Mouse (Mus musculus): ENCODE measurements around the gene BC035947. TPM values are rescaled to one million over a fixed set of nuclear protein-coding genes. Genes with fewer than 3 reads are reported as not detected.

Gene BC035947
- polyA plus RNA-seq, 1 experiment from 2014 or later: 0.18 TPM

GRCm38 (mm10) chr1:78501036-78501435 is 10.9 kb downstream of the BC035947 start:
- Histone ChIP-seq H3K4me2 (no peak overlapping the region), H3K9me3 (ENCODE audit: low read depth, low read length) (no peaks in the 10 kb centered on the region), H3K36me3 (ENCODE audit: insufficient read depth) (no peaks in the 10 kb centered on the region), H3K4me3 (ENCODE audit: low read depth, low read length) (no peak overlapping the region), H3K27me3 (ENCODE audit: insufficient read depth, low read length) (no peaks in the 10 kb centered on the region), H3K4me1 (ENCODE audit: insufficient read depth) (no peaks in the 10 kb centered on the region), H3K9ac (no peak overlapping the region), H3K27ac (ENCODE audit: low read depth) (no peak overlapping the region)
- WGBS: 85% methylated on average over 16 of the region's 16 CpGs
- ATAC-seq (ENCODE audit: insufficient read depth) (no peak), DNase-seq (no peak)
- no peak for TF ChIP-seq CTCF (IDR thresholded peaks at IDR 0.05; ENCODE audit: low read depth)

- no peak overlapping the region for H3K27ac ChIP-seq (ENCODE audit: low read depth)
- H3K36me3 ChIP-seq (ENCODE audit: insufficient read depth): no peaks in the 10 kb centered on the region
- ATAC-seq (ENCODE audit: insufficient read depth) (no peak), DNase-seq (no peak)
- H3K9ac ChIP-seq: no peak overlapping the region
- 56% methylated on average over 1 of the region's 1 CpGs for WGBS
- no peaks in the 10 kb centered on the region for H3K9me3 ChIP-seq (ENCODE audit: low read depth, low read length)
- TF ChIP-seq CTCF (IDR thresholded peaks at IDR 0.05; ENCODE audit: low read depth): no peak
- peaks cover 7% of the 10 kb centered on the region; the same call in 1 of the 2 replicates for H3K4me1 ChIP-seq (ENCODE audit: insufficient read depth)
- no peak overlapping the region for H3K4me3 ChIP-seq (ENCODE audit: low read depth, low read length)
- no peaks in the 10 kb centered on the region for H3K27me3 ChIP-seq (ENCODE audit: insufficient read depth, low read length)
- no peak overlapping the region for H3K4me2 ChIP-seq
These were observed 21.8 kb downstream of the BC035947 start for GRCm38 (mm10) chr1:78490143-78490542.

DNA sequence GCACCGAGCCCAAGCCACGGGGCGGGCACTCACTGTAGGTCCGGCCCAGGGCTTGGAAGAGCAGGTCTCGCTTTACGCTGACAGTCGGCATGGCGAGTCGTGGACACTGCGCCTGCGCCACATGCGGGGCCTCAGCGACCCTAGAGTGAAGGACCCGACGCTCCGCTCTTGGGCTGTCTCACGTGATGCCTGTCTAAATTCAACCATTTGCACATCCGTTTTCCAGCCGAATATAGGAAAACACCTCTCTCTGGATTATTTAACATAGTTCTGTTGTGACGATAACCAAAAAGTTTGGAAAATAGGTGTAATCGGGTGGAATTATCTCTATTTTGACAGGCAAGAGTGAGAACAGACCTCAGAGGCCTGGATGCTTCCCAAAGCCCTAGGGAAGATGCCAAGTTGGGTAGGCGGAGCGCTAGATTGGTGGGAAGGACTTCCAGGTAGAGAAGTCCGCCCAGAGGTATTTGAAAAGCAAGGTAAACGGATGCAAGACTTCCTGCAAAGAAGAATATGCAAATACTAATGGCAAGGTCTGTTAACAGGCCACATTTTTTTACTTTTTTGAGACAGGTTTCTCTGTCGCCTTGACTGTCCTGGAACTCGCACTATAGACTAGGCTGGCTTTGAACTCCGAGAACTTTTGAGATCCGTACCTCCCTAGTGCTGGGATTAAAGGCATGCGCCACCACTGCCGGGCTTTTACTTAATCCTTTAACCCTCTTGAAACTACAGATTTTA is 23.0 kb downstream of the BC035947 start, which contains the start of gene Farsb:
Farsb (minus strand) TSS at position 146 of the 741 bp plus-strand sequence.
- TF ChIP-seq CTCF (IDR thresholded peaks at IDR 0.05; ENCODE audit: low read depth): no peak
- DNase-seq (peak; percentile 96), ATAC-seq (ENCODE audit: insufficient read depth) (peak; percentile 98)
- H3K4me2 ChIP-seq: peak within 1 kb of the TSS; percentile 72
- peak within 1 kb of the TSS; percentile 69 for H3K9ac ChIP-seq
- no peaks in the 10 kb centered on the region for H3K36me3 ChIP-seq (ENCODE audit: insufficient read depth)
- H3K9me3 ChIP-seq (ENCODE audit: low read depth, low read length): no peaks in the 10 kb centered on the region
- H3K27ac ChIP-seq (ENCODE audit: low read depth): peak within 1 kb of the TSS; percentile 65
- peaks cover 7% of the 10 kb centered on the region; the same call in 1 of the 2 replicates for H3K4me1 ChIP-seq (ENCODE audit: insufficient read depth)
- H3K4me3 ChIP-seq (ENCODE audit: low read depth, low read length): peak within 1 kb of the TSS; percentile 90
- H3K27me3 ChIP-seq (ENCODE audit: insufficient read depth, low read length): no peaks in the 10 kb centered on the region
- WGBS: under 1% methylated on average over 31 of the region's 31 CpGs

- H3K9ac ChIP-seq: peak overlapping the region; percentile 69
- H3K4me2 ChIP-seq: peak overlapping the region; percentile 72
- ATAC-seq (ENCODE audit: insufficient read depth) (no peak), DNase-seq (no peak)
- peaks cover 7% of the 10 kb centered on the region; the same call in 1 of the 2 replicates for H3K4me1 ChIP-seq (ENCODE audit: insufficient read depth)
- no peaks in the 10 kb centered on the region for H3K27me3 ChIP-seq (ENCODE audit: insufficient read depth, low read length)
- H3K27ac ChIP-seq (ENCODE audit: low read depth): peak overlapping the region; percentile 65; the same call in 1 of the 2 replicates
- peak overlapping the region; percentile 90 for H3K4me3 ChIP-seq (ENCODE audit: low read depth, low read length)
- H3K36me3 ChIP-seq (ENCODE audit: insufficient read depth): 0 out of 2 replicates have a peak, but pooled peaks cover 2% of the 10 kb centered on the region
- no peaks in the 10 kb centered on the region for H3K9me3 ChIP-seq (ENCODE audit: low read depth, low read length)
- WGBS: under 1% methylated on average over 28 of the region's 28 CpGs
- TF ChIP-seq CTCF (IDR thresholded peaks at IDR 0.05; ENCODE audit: low read depth): no peak
These were observed 23.6 kb downstream of the BC035947 start for GRCm38 (mm10) chr1:78488427-78488751.

DNA sequence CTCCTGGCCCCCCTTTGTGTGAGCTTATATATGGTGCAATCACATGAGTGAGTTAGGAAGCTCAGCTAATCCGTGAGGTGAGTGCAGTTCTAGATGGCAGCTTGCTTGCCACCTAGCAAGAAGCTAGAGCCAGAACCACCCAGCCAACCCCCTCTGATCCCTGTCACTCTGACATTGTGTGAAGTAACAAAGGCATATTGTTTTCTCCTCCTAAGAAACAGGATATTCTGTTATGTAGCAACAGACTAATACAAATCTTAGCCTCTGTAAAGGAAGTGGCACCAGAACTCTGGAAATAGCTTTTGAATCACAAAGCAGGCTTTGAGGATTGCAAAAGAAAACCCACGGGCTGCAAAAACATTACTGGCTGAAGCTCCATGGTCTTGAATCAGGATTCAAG is 27.6 kb downstream of the BC035947 start:
- ATAC-seq (ENCODE audit: insufficient read depth): no peak
- no peak overlapping the region for H3K27ac ChIP-seq (ENCODE audit: low read depth)
- no peaks in the 10 kb centered on the region for H3K27me3 ChIP-seq (ENCODE audit: insufficient read depth, low read length)
- no peaks in the 10 kb centered on the region for H3K9me3 ChIP-seq (ENCODE audit: low read depth, low read length)
- peaks cover 7% of the 10 kb centered on the region; the same call in 1 of the 2 replicates for H3K4me1 ChIP-seq (ENCODE audit: insufficient read depth)
- H3K4me2 ChIP-seq: no peak overlapping the region
- no peak overlapping the region for H3K4me3 ChIP-seq (ENCODE audit: low read depth, low read length)
- DNase-seq: no peak
- WGBS: 69% methylated on average over 2 of the region's 2 CpGs
- no peak overlapping the region for H3K9ac ChIP-seq
- H3K36me3 ChIP-seq (ENCODE audit: insufficient read depth): peaks cover 18% of the 10 kb centered on the region
- no peak for TF ChIP-seq CTCF (IDR thresholded peaks at IDR 0.05; ENCODE audit: low read depth)

- Histone ChIP-seq H3K27me3 (ENCODE audit: insufficient read depth, low read length) (no peaks in the 10 kb centered on the region), H3K4me1 (ENCODE audit: insufficient read depth) (peaks cover 7% of the 10 kb centered on the region; the same call in 1 of the 2 replicates), H3K4me2 (no peak overlapping the region), H3K4me3 (ENCODE audit: low read depth, low read length) (no peak overlapping the region), H3K9me3 (ENCODE audit: low read depth, low read length) (no peaks in the 10 kb centered on the region), H3K27ac (ENCODE audit: low read depth) (no peak overlapping the region), H3K36me3 (ENCODE audit: insufficient read depth) (peaks cover 26% of the 10 kb centered on the region), H3K9ac (no peak overlapping the region)
- ATAC-seq (ENCODE audit: insufficient read depth) (no peak), DNase-seq (no peak)
- TF ChIP-seq CTCF (IDR thresholded peaks at IDR 0.05; ENCODE audit: low read depth): no peak
- WGBS: 86% methylated on average over 3 of the region's 3 CpGs
These were observed 28.5 kb downstream of the BC035947 start for GRCm38 (mm10) chr1:78483430-78483829.

DNA sequence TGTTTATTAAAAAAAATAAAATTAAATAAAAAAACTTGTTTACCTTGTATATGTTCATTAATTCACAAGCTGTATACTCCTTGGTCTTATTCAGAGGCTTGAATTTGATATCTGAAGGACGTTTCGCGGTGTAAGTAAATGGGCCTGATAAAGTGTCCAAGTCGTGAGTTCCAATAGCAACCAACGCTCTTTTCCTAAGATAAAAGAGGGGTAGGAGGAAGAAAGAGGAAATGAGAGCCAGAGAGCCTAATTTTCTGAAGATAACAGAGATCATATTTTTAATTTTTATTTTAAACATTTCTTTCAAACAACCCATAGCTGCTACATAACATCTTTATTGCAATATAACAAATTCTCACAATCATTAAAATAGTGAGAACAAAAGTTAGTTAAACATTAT is 39.5 kb downstream of the BC035947 start:
- ATAC-seq (ENCODE audit: insufficient read depth) (no peak), DNase-seq (no peak)
- 82% methylated on average over 5 of the region's 5 CpGs for WGBS
- no peak overlapping the region for H3K9ac ChIP-seq
- H3K27ac ChIP-seq (ENCODE audit: low read depth): no peak overlapping the region
- no peaks in the 10 kb centered on the region for H3K9me3 ChIP-seq (ENCODE audit: low read depth, low read length)
- H3K4me2 ChIP-seq: no peak overlapping the region
- H3K27me3 ChIP-seq (ENCODE audit: insufficient read depth, low read length): no peaks in the 10 kb centered on the region
- TF ChIP-seq CTCF (IDR thresholded peaks at IDR 0.05; ENCODE audit: low read depth): no peak
- no peak overlapping the region for H3K4me3 ChIP-seq (ENCODE audit: low read depth, low read length)
- H3K4me1 ChIP-seq (ENCODE audit: insufficient read depth): no peaks in the 10 kb centered on the region
- peaks cover 72% of the 10 kb centered on the region for H3K36me3 ChIP-seq (ENCODE audit: insufficient read depth)

All from lung, embryonic 14.5 days (tissue).